Mouse (Mus musculus): ENCODE results near the gene Hist1h2be.

GRCm38 (mm10) chr13:23577835-23578234 is 43.1 kb downstream of the Hist1h2be start:
- TF ChIP-seq CTCF (IDR thresholded peaks at IDR 0.05; ENCODE audit: borderline replicate concordance, insufficient read depth, low read depth, low read length), result no peak
- no peak for TF ChIP-seq POLR2A (IDR thresholded peaks at IDR 0.05; ENCODE audit: borderline replicate concordance, insufficient read depth, low read length)

Measured in cerebellum, adult 2 months (tissue).